Mouse (Mus musculus): ENCODE results near the gene Anapc11. TPM values are rescaled to one million over a fixed set of nuclear protein-coding genes. Genes with fewer than 3 reads are reported as not detected.
A peak's percentile ranks its signal among the peaks of the same experiment; 100 is the strongest.

Anapc11 gene
- polyA plus RNA-seq, 1 experiment from 2014 or later, result 267 TPM

DNA sequence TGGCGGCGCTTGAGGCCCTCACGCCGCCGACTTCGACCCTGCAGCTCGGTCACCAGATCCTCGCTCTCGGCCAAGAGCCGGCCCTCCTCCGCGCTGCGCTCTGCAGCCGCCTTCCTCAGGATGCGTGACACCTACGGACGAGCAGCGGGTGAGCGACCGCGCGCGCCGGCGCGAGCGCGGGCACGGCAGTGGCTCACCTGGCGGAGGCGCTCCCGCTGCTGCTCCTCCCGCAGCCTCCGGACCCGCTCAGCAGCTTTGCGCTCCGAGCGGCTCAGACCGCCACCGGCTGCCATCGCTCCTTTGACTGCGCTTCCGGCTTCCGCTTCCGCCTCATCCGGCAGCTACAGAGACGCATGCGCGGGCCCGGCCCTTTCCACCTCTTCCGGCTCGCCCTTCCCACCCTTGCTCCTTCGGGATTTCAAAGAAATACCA is 26.5 kb downstream of the Anapc11 start:
- H3K9ac ChIP-seq (replicated peaks; ENCODE audit: low read depth, low read length), result peak overlapping the region; percentile 58
- H3K9me3 ChIP-seq (ENCODE audit: control insufficient read depth, low read depth, low read length), result no peaks in the 10 kb centered on the region
- WGBS, result 0% methylated on average over 53 of the region's 53 CpGs
- peaks cover 11% of the 10 kb centered on the region for H3K4me1 ChIP-seq (ENCODE audit: control insufficient read depth, insufficient read depth, low read length)
- H3K4me3 ChIP-seq (ENCODE audit: low read depth, low read length), result peak overlapping the region; percentile 96
- no peaks in the 10 kb centered on the region for H3K27me3 ChIP-seq (ENCODE audit: control insufficient read depth, insufficient read depth, low read length)
- peaks cover 40% of the 10 kb centered on the region for H3K36me3 ChIP-seq (ENCODE audit: control insufficient read depth, insufficient read depth, low read length)
- H3K4me2 ChIP-seq (replicated peaks; ENCODE audit: low read depth, low read length), result peak overlapping the region; percentile 92
- peak overlapping the region; percentile 81 for H3K27ac ChIP-seq (ENCODE audit: low read length)
- peak; percentile 83 for ATAC-seq (ENCODE audit: insufficient number of reproducible peaks, insufficient read depth, low FRiP score, low read depth)

DNA sequence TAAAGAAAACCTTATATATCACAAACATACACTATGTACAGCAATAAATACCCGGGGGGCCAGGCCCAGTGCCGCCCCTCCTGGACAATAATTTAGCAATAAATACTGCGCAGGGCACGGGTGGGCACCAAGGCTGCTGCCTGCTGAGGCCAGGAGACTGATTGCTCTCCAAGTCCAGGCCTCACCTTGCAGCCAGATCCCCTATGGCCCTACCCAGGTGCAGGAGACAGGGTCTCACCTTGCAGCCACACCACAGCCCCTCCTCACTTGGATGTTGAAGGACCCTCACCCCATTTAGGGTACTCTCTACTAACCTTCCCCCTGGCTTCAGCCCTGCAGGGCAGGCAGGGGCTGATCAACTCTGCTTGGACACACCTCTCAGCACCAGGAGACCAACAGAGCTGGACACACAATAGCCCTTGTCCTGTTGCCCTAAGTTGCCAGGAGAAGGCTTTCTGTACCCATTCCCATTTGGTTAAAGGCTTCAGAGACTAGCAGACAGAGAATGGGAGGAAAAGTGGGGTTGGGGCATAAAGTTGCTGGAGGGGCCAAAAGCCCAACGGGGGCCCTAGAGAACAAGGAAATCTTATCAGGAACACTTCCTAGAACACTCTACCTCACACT is 27.0 kb downstream of the Anapc11 start, which contains the start of gene Sirt7:
Gene Sirt7, minus strand, starts transcription at position 89 of the 624 bp plus-strand sequence.
- peak within 1 kb of the TSS; percentile 96 for H3K4me3 ChIP-seq (ENCODE audit: low read depth, low read length)
- 14% methylated on average over 5 of the region's 5 CpGs for WGBS
- H3K4me1 ChIP-seq (ENCODE audit: control insufficient read depth, insufficient read depth, low read length), result peaks cover 17% of the 10 kb centered on the region
- no peaks in the 10 kb centered on the region for H3K27me3 ChIP-seq (ENCODE audit: control insufficient read depth, insufficient read depth, low read length)
- no peaks in the 10 kb centered on the region for H3K9me3 ChIP-seq (ENCODE audit: control insufficient read depth, low read depth, low read length)
- peak within 1 kb of the TSS; percentile 81 for H3K27ac ChIP-seq (ENCODE audit: low read length)
- peak within 1 kb of the TSS; percentile 92 for H3K4me2 ChIP-seq (replicated peaks; ENCODE audit: low read depth, low read length)
- H3K9ac ChIP-seq (replicated peaks; ENCODE audit: low read depth, low read length), result peak within 1 kb of the TSS; percentile 58
- ATAC-seq (ENCODE audit: insufficient number of reproducible peaks, insufficient read depth, low FRiP score, low read depth), result peak; percentile 21; the same call in 1 of the 2 replicates
- H3K36me3 ChIP-seq (ENCODE audit: control insufficient read depth, insufficient read depth, low read length), result peaks cover 34% of the 10 kb centered on the region

DNA sequence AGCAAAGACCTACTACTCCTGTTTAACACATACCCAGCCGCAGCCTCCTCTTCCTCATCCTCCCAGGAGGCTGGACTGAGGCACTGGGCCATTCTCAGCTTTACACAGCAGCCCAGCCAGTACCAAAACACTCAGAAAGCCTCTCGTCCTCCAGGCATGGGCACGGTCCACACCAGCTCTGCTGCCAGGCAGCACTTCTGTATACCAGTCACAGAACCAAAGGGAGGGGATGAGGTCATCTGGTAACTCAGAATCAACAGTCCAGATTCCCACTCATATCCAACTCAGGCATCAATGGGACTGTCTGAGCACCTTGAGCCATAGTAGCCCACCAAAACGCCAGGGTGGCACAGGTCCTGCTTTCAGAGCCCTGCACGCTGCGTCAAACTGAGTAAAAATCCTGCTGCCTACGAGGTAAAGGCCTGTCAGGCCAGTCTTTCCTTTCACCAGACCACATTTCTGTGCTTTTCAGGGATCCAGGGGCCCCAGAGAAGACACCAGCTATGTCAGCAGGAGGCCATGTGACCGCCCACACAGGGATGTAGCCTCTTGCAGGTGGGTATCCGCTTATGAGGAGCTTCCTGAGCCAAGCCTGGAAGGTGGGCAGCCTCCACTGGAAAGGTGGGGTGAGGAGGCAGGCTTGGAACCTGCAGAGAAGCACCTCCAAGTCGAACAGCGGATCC is 28.7 kb downstream of the Anapc11 start:
- Histone ChIP-seq H3K36me3 (ENCODE audit: control insufficient read depth, insufficient read depth, low read length) (peaks cover 22% of the 10 kb centered on the region), H3K9ac (replicated peaks; ENCODE audit: low read depth, low read length) (no peak overlapping the region), H3K4me3 (ENCODE audit: low read depth, low read length) (no peak overlapping the region), H3K27me3 (ENCODE audit: control insufficient read depth, insufficient read depth, low read length) (no peaks in the 10 kb centered on the region), H3K9me3 (ENCODE audit: control insufficient read depth, low read depth, low read length) (no peaks in the 10 kb centered on the region), H3K4me2 (replicated peaks; ENCODE audit: low read depth, low read length) (no peak overlapping the region), H3K27ac (ENCODE audit: low read length) (no peak overlapping the region), H3K4me1 (ENCODE audit: control insufficient read depth, insufficient read depth, low read length) (peaks cover 32% of the 10 kb centered on the region)
- ATAC-seq (ENCODE audit: insufficient number of reproducible peaks, insufficient read depth, low FRiP score, low read depth), result no peak
- WGBS, result 90% methylated on average over 11 of the region's 11 CpGs

DNA sequence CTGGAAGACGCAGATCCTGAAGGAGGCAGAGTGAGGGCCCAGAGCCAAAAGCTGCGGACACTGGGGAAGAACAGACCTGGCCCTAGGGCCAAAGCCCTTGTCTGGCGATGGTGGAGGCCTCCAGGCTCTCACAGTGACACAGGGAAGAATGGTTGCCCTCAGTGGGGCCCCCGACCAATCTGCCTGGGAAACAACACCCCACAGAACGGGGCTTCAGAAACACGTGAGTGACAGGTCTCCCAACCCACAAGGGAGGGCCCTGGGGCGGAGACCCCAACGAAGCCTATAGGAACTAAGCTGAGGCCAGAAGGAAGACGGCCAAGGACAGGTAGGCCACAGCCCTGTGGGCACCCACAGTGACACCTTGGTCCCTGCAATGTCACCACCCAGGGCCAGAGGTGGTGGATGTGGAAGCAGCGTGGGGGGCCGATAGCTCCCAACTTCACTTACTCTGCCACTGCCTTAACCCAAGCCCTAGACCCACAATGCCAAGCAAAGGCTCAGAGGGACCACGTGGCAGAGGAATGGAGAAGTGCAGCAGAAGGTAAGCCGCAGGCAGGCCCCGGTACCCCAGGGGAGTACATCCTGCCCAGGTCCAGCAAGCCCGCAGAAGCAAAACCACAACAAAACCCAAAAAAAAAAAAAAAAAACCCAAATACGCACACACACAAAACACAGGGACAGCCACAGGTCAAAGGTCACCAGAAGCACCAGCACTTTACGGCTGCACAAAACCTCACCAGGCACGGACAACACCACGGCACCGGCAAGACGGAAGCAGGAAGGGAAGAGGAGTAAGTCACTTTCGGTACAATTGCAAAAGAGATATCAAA is 29.5 kb downstream of the Anapc11 start:
- 80% methylated on average over 22 of the region's 22 CpGs for WGBS
- no peak overlapping the region for H3K4me2 ChIP-seq (replicated peaks; ENCODE audit: low read depth, low read length)
- H3K9ac ChIP-seq (replicated peaks; ENCODE audit: low read depth, low read length), result no peak overlapping the region
- no peak overlapping the region for H3K27ac ChIP-seq (ENCODE audit: low read length)
- no peak for ATAC-seq (ENCODE audit: insufficient number of reproducible peaks, insufficient read depth, low FRiP score, low read depth)
- no peaks in the 10 kb centered on the region for H3K9me3 ChIP-seq (ENCODE audit: control insufficient read depth, low read depth, low read length)
- no peaks in the 10 kb centered on the region for H3K27me3 ChIP-seq (ENCODE audit: control insufficient read depth, insufficient read depth, low read length)
- peaks cover 22% of the 10 kb centered on the region for H3K36me3 ChIP-seq (ENCODE audit: control insufficient read depth, insufficient read depth, low read length)
- no peak overlapping the region for H3K4me3 ChIP-seq (ENCODE audit: low read depth, low read length)
- H3K4me1 ChIP-seq (ENCODE audit: control insufficient read depth, insufficient read depth, low read length), result peaks cover 37% of the 10 kb centered on the region

DNA sequence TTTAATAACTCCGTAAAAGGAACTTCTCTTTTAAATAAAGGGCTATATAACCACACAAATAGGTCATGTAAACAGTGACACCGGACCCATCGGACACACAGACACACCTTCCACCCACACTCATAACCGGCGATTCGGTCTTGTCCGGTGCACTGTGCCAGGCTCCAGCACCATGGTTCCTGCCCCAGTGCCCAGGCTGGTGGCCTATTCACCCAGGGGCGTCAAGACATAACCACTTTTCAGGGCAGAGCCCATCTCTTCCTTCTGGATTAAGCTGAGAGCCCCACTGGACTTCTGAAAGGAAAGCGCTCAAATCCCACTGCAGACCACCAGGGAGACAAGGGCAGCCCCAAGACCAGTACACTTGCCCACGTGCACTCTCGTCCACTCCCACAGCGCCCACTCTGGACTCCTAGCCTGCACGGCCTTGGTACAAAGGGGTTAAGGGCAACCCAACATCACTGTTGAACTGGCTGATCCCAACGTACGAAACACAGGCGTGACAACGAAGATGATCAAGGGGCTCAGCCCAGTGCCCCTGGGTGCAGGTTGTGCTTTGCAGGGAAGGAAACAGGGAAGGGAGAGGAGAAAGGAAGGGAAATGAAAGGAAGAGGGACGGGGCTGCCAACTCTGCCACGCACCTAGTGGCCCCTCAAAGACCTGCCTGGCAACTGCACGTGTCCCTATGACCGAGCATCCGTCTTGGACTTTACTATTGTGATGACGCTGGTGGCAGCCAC is 30.6 kb downstream of the Anapc11 start:
- ATAC-seq (ENCODE audit: insufficient number of reproducible peaks, insufficient read depth, low FRiP score, low read depth), result no peak
- no peak overlapping the region; the same call in 1 of the 2 replicates for H3K4me3 ChIP-seq (ENCODE audit: low read depth, low read length)
- no peak overlapping the region for H3K9ac ChIP-seq (replicated peaks; ENCODE audit: low read depth, low read length)
- no peaks in the 10 kb centered on the region for H3K9me3 ChIP-seq (ENCODE audit: control insufficient read depth, low read depth, low read length)
- no peaks in the 10 kb centered on the region for H3K27me3 ChIP-seq (ENCODE audit: control insufficient read depth, insufficient read depth, low read length)
- WGBS, result 93% methylated on average over 23 of the region's 23 CpGs
- H3K27ac ChIP-seq (ENCODE audit: low read length), result no peak overlapping the region
- H3K4me2 ChIP-seq (replicated peaks; ENCODE audit: low read depth, low read length), result no peak overlapping the region
- H3K4me1 ChIP-seq (ENCODE audit: control insufficient read depth, insufficient read depth, low read length), result peaks cover 37% of the 10 kb centered on the region
- H3K36me3 ChIP-seq (ENCODE audit: control insufficient read depth, insufficient read depth, low read length), result peaks cover 18% of the 10 kb centered on the region

DNA sequence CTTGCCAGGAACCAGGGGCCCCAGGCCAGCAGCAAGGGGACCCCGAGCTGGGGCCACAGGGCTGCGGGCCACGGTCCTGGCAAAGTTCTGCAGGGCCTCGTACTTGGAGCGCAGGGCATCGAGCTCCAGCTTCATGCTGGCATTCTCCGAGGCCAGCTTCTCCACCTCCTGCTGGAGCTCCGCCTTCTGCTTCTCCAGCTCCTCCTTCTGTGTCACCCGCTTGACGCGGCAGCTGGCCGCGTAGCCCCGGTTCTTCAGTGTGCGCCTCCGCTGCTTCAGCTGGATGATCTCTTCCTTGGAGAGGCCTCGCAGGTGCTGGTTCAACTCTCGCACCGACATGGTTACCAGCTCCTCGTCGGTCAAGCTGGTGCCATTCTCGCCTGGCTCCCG is 31.1 kb downstream of the Anapc11 start:
- WGBS, result 70% methylated on average over 23 of the region's 23 CpGs
- Histone ChIP-seq H3K9ac (replicated peaks; ENCODE audit: low read depth, low read length) (no peak overlapping the region), H3K4me1 (ENCODE audit: control insufficient read depth, insufficient read depth, low read length) (peaks cover 35% of the 10 kb centered on the region), H3K27me3 (ENCODE audit: control insufficient read depth, insufficient read depth, low read length) (no peaks in the 10 kb centered on the region), H3K9me3 (ENCODE audit: control insufficient read depth, low read depth, low read length) (no peaks in the 10 kb centered on the region), H3K4me2 (replicated peaks; ENCODE audit: low read depth, low read length) (peak overlapping the region; percentile 81; the same call in 1 of the 2 replicates), H3K27ac (ENCODE audit: low read length) (peak overlapping the region; percentile 83; the same call in 1 of the 2 replicates), H3K36me3 (ENCODE audit: control insufficient read depth, insufficient read depth, low read length) (peaks cover 18% of the 10 kb centered on the region), H3K4me3 (ENCODE audit: low read depth, low read length) (no peak overlapping the region; the same call in 1 of the 2 replicates)
- no peak for ATAC-seq (ENCODE audit: insufficient number of reproducible peaks, insufficient read depth, low FRiP score, low read depth)

DNA sequence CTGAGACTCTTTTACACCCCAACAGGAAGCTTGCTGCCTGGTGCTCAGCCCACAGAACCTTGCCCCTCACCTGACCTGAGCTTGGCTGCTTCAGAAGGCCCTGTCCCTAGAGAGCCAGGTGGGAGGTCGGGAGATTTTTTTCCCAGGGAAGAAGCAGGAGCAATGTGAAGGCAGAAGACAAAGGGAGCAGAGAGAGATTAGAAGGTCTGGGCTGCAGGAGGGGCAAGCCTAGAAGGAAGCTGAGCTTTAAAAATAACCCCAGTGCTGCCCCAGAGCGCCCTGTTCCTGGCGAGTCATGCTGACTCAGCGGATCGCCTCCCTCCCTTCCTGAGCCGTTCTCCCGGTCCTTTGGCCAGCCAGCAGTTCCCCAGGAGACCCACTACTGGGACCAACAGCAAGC is 31.7 kb downstream of the Anapc11 start:
- H3K9ac ChIP-seq (replicated peaks; ENCODE audit: low read depth, low read length), result no peak overlapping the region
- H3K4me3 ChIP-seq (ENCODE audit: low read depth, low read length), result no peak overlapping the region
- peak overlapping the region; percentile 81 for H3K4me2 ChIP-seq (replicated peaks; ENCODE audit: low read depth, low read length)
- peaks cover 35% of the 10 kb centered on the region for H3K4me1 ChIP-seq (ENCODE audit: control insufficient read depth, insufficient read depth, low read length)
- no peaks in the 10 kb centered on the region for H3K9me3 ChIP-seq (ENCODE audit: control insufficient read depth, low read depth, low read length)
- peaks cover 18% of the 10 kb centered on the region for H3K36me3 ChIP-seq (ENCODE audit: control insufficient read depth, insufficient read depth, low read length)
- ATAC-seq (ENCODE audit: insufficient number of reproducible peaks, insufficient read depth, low FRiP score, low read depth), result no peak
- no peaks in the 10 kb centered on the region for H3K27me3 ChIP-seq (ENCODE audit: control insufficient read depth, insufficient read depth, low read length)
- WGBS, result 37% methylated on average over 7 of the region's 7 CpGs
- H3K27ac ChIP-seq (ENCODE audit: low read length), result peak overlapping the region; percentile 83
